Mouse (Mus musculus): ENCODE results near the gene Glipr2. TPM values are rescaled to one million over a fixed set of nuclear protein-coding genes. Genes with fewer than 3 reads are reported as not detected.

Glipr2 gene
- 1 to 10 TPM; 3.3 to 4.0 TPM for total RNA-seq (2021)
- long read RNA-seq, transcript Glipr2-201 (5 exons, 2,320 nt) = major isoform, 5 of 6 reads
- long read RNA-seq, partial matches to known transcripts = 0 of 6 reads
- long read RNA-seq, other reads (novel, unspliced or antisense) = 1 of 6 reads

DNA sequence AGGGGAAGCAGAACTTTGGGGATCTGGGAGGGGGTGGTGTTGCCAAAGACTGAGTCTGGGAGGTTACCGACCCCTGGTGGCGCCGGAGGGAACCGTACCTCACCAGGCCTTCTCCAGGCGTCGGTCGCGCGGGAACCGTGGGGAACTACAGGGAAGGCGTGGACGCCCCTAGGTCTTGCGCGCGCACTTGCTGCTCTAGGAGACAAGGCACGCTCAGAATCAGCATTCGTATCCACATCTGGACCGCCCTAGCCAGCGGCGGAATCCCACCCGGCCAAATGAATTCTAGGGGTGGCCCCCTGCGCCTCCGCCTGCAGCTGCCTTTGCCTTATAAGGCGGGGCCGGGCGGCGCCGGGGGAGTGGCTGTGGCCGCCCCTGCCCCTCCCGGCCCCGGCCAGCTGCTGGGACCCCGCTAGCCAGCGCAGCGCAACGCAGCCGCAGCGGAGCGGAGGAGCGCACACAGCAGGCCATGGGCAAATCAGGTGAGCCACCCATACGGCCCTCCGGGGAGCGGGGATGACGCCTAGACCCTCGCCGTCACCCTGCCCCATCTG, at the start of gene Glipr2:
Glipr2 (plus strand) TSS at position 110 of the 554 bp plus-strand sequence.
- peak in 1 of 2 experiments; percentile 57 for DNase-seq (ENCODE audit: low spot score in 2 of 2)

DNA sequence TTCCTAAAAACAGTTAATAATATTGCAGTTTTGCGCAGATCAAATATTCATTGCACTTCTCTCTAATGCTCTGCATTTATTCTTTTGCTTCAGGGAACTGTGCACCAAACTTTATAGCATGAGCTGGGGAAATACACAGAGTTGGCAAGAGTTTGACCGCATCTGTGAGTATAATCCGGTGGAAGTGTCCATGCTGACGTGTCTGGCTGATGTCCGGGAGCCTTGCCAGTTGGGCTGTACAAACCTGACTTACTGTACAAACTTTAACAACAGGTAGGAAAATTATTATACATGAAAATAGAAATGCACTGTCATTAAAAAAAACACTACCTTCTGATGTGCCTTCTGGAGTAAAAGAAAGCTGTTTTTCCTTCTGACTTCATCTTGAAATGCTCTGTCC, 39.0 kb upstream of the Glipr2 start:
- DNase-seq (ENCODE audit: low spot score in 2 of 2) = no peak

DNA sequence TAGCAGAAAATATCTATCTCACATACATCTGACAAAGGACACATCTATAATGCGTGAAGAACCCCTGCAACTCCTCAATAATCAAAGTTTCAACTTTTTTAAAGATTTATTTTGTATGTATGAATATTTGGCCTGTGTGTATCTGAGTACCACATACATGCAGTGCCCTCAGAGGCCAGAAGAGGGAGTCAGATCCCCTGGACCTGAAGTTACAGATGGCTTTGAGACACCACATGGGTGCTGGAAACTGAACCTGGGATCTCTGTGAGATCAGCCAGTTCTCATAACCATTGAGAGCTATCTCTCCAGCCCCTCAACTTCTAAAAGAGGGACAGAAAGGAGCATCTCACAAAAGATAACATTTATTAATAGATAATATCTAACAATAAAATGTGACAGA, 36.6 kb upstream of the Glipr2 start:
- no peak for DNase-seq (ENCODE audit: low spot score in 2 of 2)

DNA sequence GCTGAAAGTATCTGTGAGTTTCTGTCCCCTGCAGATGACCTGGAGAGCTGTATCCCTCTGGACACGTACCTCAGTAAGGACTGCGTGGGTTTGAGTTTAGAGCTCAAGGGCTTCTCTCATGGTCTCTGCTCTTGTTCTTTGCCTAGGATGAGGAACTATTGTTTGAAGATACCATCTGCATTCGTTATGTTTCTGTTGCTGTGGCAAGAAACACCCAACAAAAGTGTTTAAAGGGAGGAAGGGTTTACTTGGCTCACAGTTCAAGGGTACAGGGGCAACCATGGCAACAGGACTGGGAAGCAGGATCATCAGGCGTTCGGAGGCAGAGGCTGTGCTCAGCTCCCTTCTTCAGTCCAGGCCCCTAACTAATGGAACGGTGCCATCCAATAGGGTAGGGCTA, 32.1 kb upstream of the Glipr2 start:
- no peak for DNase-seq (ENCODE audit: low spot score in 2 of 2)

DNA sequence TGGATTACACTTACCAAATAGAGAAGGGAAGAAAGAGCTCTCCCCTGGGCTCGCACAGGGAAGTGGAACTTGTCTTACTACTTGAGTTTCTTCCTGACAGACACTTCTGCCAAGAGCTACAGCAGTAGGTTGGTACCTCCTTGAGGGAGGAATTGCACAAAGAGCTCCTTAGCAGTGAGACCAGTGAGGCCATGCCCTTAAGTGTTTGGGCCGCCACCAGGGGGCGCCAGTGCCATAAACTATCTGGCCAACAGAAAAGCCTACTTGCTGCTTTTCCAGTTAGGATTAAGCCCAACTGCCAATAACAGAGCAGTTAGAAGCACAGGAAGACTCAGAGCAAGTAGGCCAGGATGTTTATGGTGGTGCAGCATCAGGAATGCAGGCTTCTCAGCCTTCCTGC, 31.4 kb upstream of the Glipr2 start:
- DNase-seq (ENCODE audit: low spot score in 2 of 2) = peak; percentile 55 to 83

DNA sequence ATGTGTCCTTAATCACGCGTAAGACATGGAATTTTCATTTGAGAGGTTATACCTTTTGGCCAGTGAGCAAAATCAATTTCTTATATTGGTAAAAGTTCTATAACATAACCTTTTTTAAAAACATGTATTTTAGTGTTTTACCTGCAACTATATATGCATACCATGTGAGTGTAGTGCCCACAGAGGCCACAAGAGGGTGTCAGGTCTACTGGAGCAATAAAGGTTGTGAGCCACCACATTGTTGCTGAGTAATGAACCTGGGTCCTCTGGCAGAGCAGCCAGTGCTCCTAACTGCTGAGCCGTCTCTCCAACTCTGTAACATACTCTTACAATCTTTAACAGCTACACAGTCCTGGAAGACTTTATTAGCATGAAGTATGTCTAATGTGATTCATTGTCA, 29.4 kb upstream of the Glipr2 start:
- no peak for DNase-seq (ENCODE audit: low spot score in 2 of 2)

DNA sequence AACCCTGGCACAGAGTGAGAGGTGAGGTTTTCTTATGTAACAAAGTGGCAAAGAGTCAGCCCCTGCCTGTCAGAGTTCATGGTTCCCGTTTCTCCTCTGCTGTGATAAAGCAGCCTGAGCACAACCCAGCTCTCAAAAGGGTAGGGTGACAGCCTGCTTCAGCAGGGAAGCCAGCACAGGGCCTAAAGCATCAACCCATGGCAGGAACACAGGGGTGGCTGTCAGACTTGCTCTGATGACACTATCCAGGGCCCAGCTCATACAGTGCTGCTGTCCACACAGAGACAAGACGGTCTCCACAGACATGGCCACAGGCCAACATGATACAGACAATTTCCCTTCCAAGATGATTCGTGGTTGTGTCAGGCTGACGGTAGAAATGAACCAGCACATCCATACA, 25.3 kb upstream of the Glipr2 start:
- DNase-seq (ENCODE audit: low spot score in 2 of 2) = no peak

DNA sequence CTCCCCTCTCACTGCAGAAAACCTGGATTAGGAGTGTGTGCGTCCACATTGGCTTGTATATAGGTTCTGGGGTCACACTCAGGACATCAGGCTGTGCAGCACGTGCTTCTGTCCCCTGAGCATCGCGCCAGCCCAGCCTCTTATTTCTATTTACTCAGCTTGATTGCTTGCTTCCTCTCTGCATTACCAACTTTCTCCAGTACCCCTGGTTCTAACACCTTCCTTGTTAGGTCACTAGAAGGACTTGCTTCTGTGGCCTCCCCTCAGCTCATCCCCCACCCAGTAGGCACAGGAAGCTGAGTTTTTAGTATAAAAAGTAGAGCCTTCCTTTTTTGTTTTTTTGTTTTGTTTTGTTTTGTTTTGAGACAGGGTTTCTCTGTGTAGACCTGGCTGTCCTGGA, 21.0 kb upstream of the Glipr2 start:
- DNase-seq (ENCODE audit: low spot score in 2 of 2) = no peak

DNA sequence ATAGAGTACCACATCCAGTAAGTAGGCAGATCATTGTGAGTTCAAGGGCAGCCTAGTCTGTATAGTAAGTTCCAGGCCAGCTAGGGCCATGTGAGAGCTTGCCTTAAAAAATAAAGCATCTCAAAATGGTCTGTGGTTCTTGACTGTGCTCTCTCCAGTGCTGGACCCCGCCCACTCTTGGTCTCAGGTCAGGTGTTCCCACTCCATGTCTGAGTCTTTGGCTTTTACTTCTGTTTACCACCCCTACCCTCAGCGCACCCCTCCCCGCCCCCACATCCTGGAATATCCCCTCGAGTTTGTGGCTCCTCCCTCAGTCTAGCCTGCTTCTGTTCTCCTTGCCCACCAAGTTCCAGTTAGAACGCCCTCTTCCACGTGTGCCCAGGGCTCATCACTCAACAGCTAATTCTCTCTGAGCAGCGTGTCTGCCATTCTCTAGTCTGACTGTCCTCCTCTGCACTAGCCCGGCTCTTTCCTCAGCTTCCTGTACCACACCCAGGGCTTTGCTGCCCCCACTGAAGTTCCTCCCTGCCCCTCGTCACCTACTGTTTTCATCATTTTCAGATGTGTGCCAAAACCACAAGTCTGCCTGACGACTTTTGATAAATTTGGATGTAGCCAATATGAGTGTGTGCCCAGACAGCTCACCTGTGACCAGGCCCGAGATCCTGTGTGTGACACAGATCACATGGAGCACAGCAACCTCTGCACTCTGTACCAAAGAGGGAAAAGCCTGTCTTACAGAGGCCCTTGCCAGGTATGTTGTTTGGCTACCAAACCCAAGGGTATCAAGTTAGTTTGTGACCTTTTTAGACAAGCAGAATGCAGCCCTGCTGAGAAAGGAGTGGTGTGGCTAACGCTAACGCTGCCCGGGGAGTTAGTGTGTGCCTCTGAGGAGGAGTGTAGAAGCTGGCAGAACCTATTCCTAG, 20.2 kb upstream of the Glipr2 start:
- no peak for DNase-seq (ENCODE audit: low spot score in 2 of 2)

DNA sequence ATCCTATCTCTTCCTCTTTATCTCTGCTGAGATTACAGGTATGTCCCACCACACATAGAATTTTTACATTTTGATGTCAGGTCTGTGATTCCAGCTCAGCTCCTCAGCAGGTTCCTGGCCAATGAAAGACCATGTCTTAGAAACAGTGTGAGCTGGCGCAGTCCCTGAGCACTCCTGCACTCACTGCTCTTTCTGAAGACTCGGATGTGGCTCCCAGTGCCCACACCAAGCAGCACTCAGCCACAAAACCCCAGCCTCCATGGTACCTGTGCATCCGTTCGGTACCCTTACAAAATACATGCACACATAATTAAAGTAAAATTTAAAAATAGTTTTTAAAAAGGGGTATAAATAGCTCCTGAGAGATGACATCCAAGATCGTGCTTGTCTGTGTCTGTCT, 15.9 kb upstream of the Glipr2 start:
- no peak for DNase-seq (ENCODE audit: low spot score in 2 of 2)

DNA sequence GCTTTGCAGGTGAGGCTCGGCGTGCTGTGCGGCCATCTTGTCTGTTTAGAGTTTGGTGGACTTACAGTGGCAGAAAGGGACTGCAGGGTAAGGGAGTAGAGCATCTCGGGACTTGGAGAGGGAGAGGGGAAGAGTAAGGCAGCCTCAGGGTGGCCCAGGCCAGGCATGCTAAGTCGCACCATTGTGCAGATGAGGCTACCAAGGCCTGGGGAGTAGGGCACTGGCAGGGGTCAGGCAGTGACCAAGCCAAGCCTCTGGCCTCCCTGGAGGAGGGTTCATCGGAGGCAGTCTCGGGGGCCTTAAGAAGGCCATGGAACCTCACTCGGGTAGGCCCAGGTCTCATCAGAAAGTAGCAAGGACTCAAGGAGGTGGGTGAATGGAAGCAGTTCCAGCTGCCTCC, 14.8 kb upstream of the Glipr2 start:
- no peak for DNase-seq (ENCODE audit: low spot score in 2 of 2)

DNA sequence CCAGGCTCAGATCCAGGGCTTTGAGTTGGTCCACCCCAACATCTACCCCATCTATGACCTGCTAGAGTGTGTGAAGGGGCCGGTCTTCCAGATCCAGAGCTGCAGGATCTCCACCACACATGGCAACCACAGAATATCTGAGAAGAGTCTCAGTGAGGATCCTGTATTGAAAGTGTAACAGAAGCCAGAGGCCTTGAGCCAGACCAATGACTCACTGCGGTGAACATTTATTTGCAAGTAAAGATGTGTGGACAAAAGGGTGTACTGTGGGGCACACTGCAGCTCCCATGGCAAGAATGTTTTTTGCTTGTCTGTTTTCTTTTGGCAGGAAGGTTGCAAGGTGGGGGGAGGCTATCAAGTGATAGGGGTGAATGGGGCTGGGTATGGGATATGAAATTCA, 9.6 kb upstream of the Glipr2 start:
- no peak for DNase-seq (ENCODE audit: low spot score in 2 of 2)

DNA sequence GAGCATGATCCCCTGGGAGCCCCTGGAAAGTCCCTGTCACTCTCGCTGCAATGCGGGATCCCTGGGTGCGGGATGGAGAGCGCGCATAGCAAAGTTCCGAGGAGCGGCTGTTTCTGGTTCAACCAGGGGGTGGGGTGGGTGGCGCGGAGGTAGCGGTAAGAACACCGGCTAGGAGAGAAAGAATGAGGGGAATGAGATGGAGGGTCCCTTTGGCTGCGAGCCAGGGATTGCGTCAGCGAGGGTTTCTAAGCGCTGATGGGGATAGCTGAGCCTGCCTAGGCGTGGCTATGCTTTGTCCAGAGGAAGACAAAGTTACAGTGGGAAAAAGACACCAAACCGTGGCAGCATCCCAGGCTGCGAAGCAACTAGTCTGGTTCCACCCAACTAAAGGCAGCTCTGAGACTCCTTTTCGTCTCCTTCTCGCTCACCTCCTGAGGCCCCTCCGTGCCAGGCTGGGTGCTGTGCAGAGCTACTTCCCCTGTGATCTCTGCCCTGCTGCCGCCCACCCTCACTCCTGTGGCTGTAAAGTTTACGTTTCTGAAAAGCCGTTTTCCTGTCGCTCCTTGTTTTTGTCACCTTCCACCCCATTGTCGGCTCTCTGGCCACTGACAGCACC, 753 bp downstream of the Glipr2 start:
- DNase-seq (ENCODE audit: low spot score in 2 of 2) = no peak

DNA sequence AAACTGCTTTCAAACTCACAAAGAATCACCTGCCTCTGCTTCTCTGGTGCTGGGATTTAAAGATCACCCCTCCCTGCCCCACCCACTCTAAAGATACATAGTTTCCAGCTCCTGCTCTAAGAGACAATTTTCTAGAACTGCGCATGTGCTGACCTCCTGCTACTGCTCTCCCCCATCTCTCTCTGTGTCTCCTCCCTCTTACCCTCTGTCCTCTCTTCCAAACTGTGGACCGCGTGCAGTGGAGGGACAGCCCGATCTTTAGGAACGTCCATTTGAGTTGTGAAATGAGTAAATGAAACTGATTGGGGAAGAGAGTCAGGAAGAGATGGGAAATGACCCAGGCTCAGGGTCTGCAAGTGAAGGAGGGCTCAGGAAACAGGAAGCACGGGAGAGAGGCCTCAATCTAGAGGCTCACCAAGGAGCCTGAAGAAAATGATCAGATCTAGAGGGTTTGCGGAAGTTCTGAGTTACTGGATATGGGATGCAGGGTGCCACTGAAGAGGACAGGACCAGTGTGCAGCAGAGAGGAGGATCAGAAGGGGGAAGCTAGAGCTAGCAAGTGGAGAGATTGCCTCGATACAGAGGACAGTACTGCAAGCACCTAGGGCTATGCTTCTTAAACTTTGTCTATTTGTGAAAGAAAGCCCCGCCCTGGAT, 2.5 kb downstream of the Glipr2 start:
- DNase-seq (ENCODE audit: low spot score in 2 of 2) = no peak

DNA sequence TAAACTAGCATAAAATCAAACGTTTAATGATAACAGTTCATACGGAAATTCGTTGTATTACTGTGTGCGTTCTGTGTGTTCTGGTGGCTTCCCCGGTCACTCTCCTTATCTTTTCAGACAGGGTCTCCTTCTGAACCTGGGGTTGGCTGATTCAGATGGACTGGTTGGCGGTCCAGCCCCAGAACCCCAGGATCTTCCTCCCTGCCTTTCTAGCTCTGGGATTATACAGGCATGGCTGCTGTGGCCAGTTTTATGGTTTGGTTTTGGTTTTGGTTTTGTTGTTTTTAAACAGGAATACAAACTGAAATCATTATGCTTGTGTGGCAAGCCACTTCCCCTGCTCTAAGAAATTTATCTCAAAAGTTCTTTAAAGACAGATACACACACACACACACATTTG, 3.0 kb downstream of the Glipr2 start:
- DNase-seq (ENCODE audit: low spot score in 2 of 2) = no peak

DNA sequence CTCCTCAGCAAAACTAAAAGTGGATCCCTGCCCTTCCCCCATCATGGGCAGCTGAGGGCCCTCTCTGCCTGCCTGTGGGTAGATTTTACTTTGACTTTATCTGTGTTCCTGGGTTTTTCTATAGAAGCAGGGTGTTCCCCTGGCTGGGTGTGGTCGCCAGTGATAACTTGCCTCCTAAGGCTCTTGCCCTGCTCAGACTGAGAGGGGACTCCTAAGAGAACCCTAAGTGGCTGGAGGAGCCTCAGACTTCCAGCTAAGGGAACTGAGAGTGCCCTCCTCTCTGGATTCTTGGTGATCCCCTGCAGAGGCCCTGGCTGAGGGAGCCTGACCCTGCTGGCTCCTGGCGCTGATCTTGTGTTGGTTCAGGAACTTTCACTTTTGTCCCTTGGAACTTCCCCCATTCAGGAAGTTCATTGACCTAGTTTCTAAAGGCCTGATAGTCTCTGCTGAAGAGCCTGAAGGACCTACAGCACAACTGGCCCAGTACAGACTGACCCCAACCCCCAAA, 7.2 kb downstream of the Glipr2 start:
- DNase-seq (ENCODE audit: low spot score in 2 of 2) = no peak

DNA sequence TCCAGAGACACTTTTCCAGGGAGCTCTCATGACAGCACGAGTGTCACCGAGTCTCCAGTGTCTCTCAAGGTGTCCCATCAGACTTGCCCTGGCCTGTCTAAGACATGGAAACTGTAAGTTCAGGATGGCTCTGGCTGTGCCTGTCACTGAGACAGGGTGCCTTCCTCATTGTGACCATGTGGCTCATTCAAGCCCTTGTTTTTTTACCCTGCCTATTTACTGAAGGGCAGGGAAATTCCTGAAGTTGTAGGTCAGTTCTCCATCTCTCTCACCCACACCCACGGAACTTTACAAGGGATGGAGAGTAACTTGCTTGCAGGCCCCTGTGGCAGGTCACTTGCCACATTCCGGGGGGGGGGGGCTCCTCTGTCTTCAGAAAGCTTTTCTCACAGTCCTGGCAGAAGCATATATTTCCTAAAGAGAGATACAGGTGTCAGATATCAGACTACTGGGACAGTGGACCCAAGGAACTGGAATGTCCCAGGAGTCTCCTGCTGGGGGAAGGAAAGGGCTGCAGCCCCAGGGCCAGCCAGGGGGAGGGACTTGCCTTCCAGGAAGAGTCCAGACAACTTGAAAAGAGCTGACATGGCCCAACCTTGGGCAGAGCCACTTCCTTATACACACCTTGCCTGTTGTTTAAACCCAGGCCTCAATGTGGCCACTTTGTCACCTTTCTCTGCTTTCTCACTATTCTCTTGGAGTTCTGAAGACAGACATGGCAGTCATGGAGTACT, 7.9 kb downstream of the Glipr2 start:
- DNase-seq (ENCODE audit: low spot score in 2 of 2) = no peak

DNA sequence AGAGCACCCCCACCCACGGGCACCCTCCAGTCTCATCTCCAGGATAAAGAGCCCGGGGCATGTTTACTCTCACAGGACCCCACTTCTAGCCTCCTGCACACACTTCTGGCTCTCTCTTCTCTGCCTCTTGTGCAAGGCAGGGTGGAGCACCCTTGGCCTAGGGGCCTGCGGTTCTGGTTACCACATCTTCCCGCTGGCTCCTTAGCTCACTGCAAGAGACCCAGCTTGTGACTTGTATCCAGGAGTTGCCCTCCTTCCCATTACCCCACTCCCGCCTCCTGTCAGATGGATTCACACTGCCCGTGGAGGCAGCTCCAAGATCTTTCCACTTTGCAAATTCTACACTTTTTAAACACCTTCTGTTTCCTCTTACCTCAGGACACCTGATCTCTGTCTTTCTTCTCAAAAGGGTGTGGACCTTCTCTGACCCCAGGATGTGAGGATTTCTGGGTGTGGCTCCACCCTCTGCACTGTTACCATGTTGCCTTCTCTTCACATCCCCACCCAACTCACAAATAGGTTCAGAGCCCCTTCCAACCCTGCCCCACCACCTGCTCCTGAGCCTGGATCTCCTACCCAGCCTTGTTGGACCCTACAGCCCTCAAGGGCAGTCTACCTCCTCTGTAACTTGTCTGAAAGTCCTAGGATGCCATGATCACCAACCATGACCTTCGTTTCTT, 8.8 kb downstream of the Glipr2 start:
- no peak for DNase-seq (ENCODE audit: low spot score in 2 of 2)

DNA sequence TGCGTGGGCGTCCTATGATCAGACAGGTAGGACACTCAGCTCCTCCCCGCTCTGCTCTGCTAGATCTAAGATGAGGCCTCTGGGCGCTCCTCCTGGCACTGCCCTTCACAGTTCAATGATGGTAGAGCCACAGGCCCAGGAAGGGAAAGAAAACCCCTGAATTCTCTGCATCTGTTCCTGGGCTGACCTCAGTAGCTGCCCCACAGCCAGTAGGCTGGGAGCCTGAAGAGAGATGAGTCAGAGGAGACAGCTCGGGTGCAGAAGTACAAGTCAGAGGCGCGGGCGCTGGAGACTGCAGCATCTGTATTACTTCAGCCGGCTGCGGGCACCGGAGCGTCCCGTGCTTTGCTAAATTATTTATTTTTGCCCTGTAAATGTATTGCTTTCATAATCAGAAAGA, 11.4 kb downstream of the Glipr2 start:
- DNase-seq (ENCODE audit: low spot score in 2 of 2) = peak in 1 of 2 experiments; percentile 27

DNA sequence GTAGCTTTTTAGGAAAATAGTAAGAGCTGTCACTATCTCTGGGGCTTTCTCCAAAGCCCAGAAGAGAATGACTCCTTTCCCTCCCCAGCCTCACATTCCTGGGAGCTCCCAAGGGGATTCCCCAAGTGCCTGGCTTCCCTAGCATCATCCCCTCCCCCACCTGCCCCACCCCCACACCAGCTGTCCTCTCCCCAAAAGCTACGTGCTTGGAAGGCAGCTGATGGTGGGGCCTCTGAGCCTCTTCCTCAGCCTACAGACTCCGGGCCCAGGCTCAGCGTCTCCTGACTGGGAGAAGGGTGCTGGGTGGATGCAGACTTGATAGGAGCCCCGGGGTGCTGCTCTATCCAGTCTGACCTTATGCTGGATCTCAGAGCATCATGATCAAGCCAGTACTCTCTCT, 12.2 kb downstream of the Glipr2 start:
- no peak for DNase-seq (ENCODE audit: low spot score in 2 of 2)

Measured in layer of hippocampus, adult 18-20 months (tissue).